Comparison of ENCODE assay signal across 9 mouse cellular contexts in genomic region chr5:113735023-113735344, GRCm38 (mm10). TPM values are rescaled to one million over a fixed set of nuclear protein-coding genes. Genes with fewer than 3 reads are reported as not detected.
A peak's percentile ranks its signal among the peaks of the same experiment; 100 is the strongest.
DNase-seq lines count a peak whose midpoint lies in the region; ATAC-seq and TF ChIP-seq lines count a peak whose summit lies in the region.
"Had no signal": no experiment of that assay in that cellular context is flagged by ENCODE, and none has a peak within 500 bp of the region (broad histone marks: within the 10 kb centered on the region; RNA-seq: fewer than 3 reads in every experiment).

No protein-coding gene starts in this region.

- no peak for TF ChIP-seq EP300 in lung, postnatal 0 days (IDR thresholded peaks at IDR 0.05)

- no peak for ATAC-seq in lung, postnatal 0 days
- ATAC-seq in forebrain, embryonic 13.5 days = peak; percentile 57

- H3K4me3 ChIP-seq in lung, postnatal 0 days (ENCODE audit: low read depth, low read length) = peak overlapping the region; percentile 73
- peak overlapping the region; percentile 63 for H3K4me3 ChIP-seq in forebrain, embryonic 13.5 days
- no peak overlapping the region for H3K4me3 ChIP-seq in liver, adult 2 months (ENCODE audit: insufficient read depth, low read depth, low read length)
- H3K4me3 ChIP-seq in small intestine, adult 2 months (ENCODE audit: low read depth, low read length) = peak overlapping the region; percentile 90

- intact Hi-C loops in left cerebral cortex, postnatal 36 days (cut with DNase I) = loop anchor here (5.0 kb wide), 1 partner anchor 37 kb away; the partner anchor contains the start of genes Iscu and Sart3

- H3K4me2 ChIP-seq in lung, postnatal 0 days (replicated peaks; ENCODE audit: low read depth, low read length) = peak overlapping the region; percentile 52
- peak overlapping the region; percentile 68 for H3K4me2 ChIP-seq in forebrain, embryonic 13.5 days

- no peak for TF ChIP-seq POLR2A in liver, adult 2 months (IDR thresholded peaks at IDR 0.05; ENCODE audit: extremely low read depth, insufficient read depth, low read length)
- TF ChIP-seq POLR2A in small intestine, adult 2 months (IDR thresholded peaks at IDR 0.05; ENCODE audit: low read depth, low read length) = no peak

- peak overlapping the region; percentile 5; the same call in 1 of the 2 replicates for H3K9ac ChIP-seq in lung, postnatal 0 days (replicated peaks; ENCODE audit: low read depth)
- peak overlapping the region; percentile 71 for H3K9ac ChIP-seq in forebrain, embryonic 13.5 days
- peak overlapping the region; percentile 42 for H3K9ac ChIP-seq in liver, adult 2 months (ENCODE audit: low read depth, low read length)

- DNase-seq in lung, postnatal 0 days (ENCODE audit: low spot score) = no peak
- DNase-seq in lung, postnatal 25 days (ENCODE audit: low spot score) = no peak
- peak; percentile 90 for DNase-seq in liver, adult 2 months (ENCODE audit: extremely low read depth, low read depth, low spot score)
- no peak for DNase-seq in cerebellum, postnatal 25 days
- DNase-seq in retina, postnatal 1 day = no peak
- no peak for DNase-seq in left cerebral cortex, postnatal 36 days (ENCODE audit: low spot score in 2 of 2)

- H3K9me3 ChIP-seq in lung, postnatal 0 days (ENCODE audit: low read length) = no peaks in the 10 kb centered on the region
- no peaks in the 10 kb centered on the region for H3K9me3 ChIP-seq in forebrain, embryonic 13.5 days (replicated peaks)

- H3K79me2 ChIP-seq in liver, adult 2 months (ENCODE audit: control insufficient read depth, insufficient read depth, low read length) = 0 out of 2 replicates have a peak, but pooled peaks cover 5% of the 10 kb centered on the region

- TF ChIP-seq CTCF in lung, postnatal 0 days (IDR thresholded peaks at IDR 0.05) = no peak
- no peak for TF ChIP-seq CTCF in liver, adult 2 months (IDR thresholded peaks at IDR 0.05; ENCODE audit: low read depth, low read length)
- no peak for TF ChIP-seq CTCF in small intestine, adult 2 months (IDR thresholded peaks at IDR 0.05; ENCODE audit: extremely low read depth, insufficient read length, insufficient replicate concordance, low read depth, low read length)

- H3K27ac ChIP-seq in lung, postnatal 0 days (ENCODE audit: low read length) = peak overlapping the region; percentile 44
- H3K27ac ChIP-seq in forebrain, embryonic 13.5 days = peak overlapping the region; percentile 95
- H3K27ac ChIP-seq in liver, adult 2 months (replicated peaks; ENCODE audit: insufficient read depth, low read depth, low read length) = peak overlapping the region; percentile 91
- H3K27ac ChIP-seq in small intestine, adult 2 months (ENCODE audit: insufficient read depth, low read depth, low read length) = peak overlapping the region; percentile 88

- 18% methylated on average over 7 of the region's 7 CpGs for WGBS in lung, postnatal 0 days
- WGBS in forebrain, embryonic 13.5 days = 27% methylated on average over 7 of the region's 7 CpGs
- 7% methylated on average over 7 of the region's 7 CpGs for WGBS in liver, adult 2 months
- 14% methylated on average over 7 of the region's 7 CpGs for WGBS in small intestine, adult 2 months

- no peaks in the 10 kb centered on the region for H3K27me3 ChIP-seq in lung, postnatal 0 days (replicated peaks; ENCODE audit: insufficient read depth, low read length)
- H3K27me3 ChIP-seq in forebrain, embryonic 13.5 days = no peaks in the 10 kb centered on the region
- no peaks in the 10 kb centered on the region for H3K27me3 ChIP-seq in liver, adult 2 months (ENCODE audit: control insufficient read depth, insufficient read depth, low read length)
- H3K27me3 ChIP-seq in small intestine, adult 2 months (ENCODE audit: control insufficient read depth, insufficient read depth, low read length) = no peaks in the 10 kb centered on the region

- H3K36me3 ChIP-seq in lung, postnatal 0 days (ENCODE audit: insufficient read depth, low read length) = 0 out of 2 replicates have a peak, but pooled peaks cover 7% of the 10 kb centered on the region
- H3K36me3 ChIP-seq in forebrain, embryonic 13.5 days (ENCODE audit: poor library complexity, severe bottlenecking) = peaks cover 25% of the 10 kb centered on the region
- H3K36me3 ChIP-seq in liver, adult 2 months (ENCODE audit: control insufficient read depth, insufficient read depth, low read length) = peaks cover 4% of the 10 kb centered on the region; the same call in 1 of the 2 replicates
- H3K36me3 ChIP-seq in small intestine, adult 2 months (ENCODE audit: control insufficient read depth, insufficient read depth, low read length) = peaks cover 12% of the 10 kb centered on the region

- peaks cover 3% of the 10 kb centered on the region; the same call in 1 of the 2 replicates for H3K4me1 ChIP-seq in lung, postnatal 0 days (ENCODE audit: insufficient read depth, low read depth, low read length)
- peaks cover 25% of the 10 kb centered on the region for H3K4me1 ChIP-seq in forebrain, embryonic 13.5 days
- peaks cover 8% of the 10 kb centered on the region for H3K4me1 ChIP-seq in liver, adult 2 months (ENCODE audit: control insufficient read depth, insufficient read depth, low read length)
- no peaks in the 10 kb centered on the region; the same call in none of the 2 replicates for H3K4me1 ChIP-seq in small intestine, adult 2 months (ENCODE audit: control insufficient read depth, insufficient read depth, insufficient read length, low read length)

RNA-seq across cellular contexts. Expression of gene Ficd, which starts 0.6 kb away (rescaled TPM):
- 6.7 and 6.8 TPM in 2 replicates for polyA plus RNA-seq in lung, postnatal 0 days (2015; fragmentation: Nextera tagmentation; extraction: Ambion mirVana)
- 5.6 and 5.8 TPM in 2 replicates for polyA plus RNA-seq in forebrain, embryonic 13.5 days (2015; fragmentation: Nextera tagmentation; extraction: Ambion mirVana)
- total RNA-seq in liver, adult 2 months (2014; rRNA removed) = 2.5 and 2.6 TPM in 2 replicates
- 6.6 and 7.2 TPM in 2 replicates for polyA plus RNA-seq in liver, adult 2 months (2012; rRNA removed)
- polyA plus RNA-seq in small intestine, adult 2 months (2012; rRNA removed) = 4.1 and 4.7 TPM in 2 replicates
- 10 to 100 TPM; 11.8 to 12.3 TPM for total RNA-seq in left cerebral cortex, postnatal 36 days (2021)

RNA-seq across cellular contexts. Expression of gene 1700069L16Rik, which starts 10.4 kb away (rescaled TPM):
- polyA plus RNA-seq in lung, postnatal 0 days (2015; fragmentation: Nextera tagmentation; extraction: Ambion mirVana) = not detected in 2 replicates
- not detected in 2 replicates for polyA plus RNA-seq in forebrain, embryonic 13.5 days (2015; fragmentation: Nextera tagmentation; extraction: Ambion mirVana)
- total RNA-seq in liver, adult 2 months (2014; rRNA removed) = not detected in 2 replicates
- not detected in 2 replicates for polyA plus RNA-seq in liver, adult 2 months (2012; rRNA removed)
- not detected in 2 replicates for polyA plus RNA-seq in small intestine, adult 2 months (2012; rRNA removed)
- not detected for total RNA-seq in left cerebral cortex, postnatal 36 days (2021)
- total RNA-seq: adrenal gland, postnatal 25 days had no signal

RNA-seq across cellular contexts. Expression of gene Sart3, which starts 37.3 kb away (rescaled TPM):
- 12.8 and 16.9 TPM in 2 replicates for polyA plus RNA-seq in lung, postnatal 0 days (2015; fragmentation: Nextera tagmentation; extraction: Ambion mirVana)
- 57.2 and 59.9 TPM in 2 replicates for polyA plus RNA-seq in forebrain, embryonic 13.5 days (2015; fragmentation: Nextera tagmentation; extraction: Ambion mirVana)
- 6.0 and 7.7 TPM in 2 replicates for total RNA-seq in liver, adult 2 months (2014; rRNA removed)
- polyA plus RNA-seq in liver, adult 2 months (2012; rRNA removed) = 6.3 and 9.0 TPM in 2 replicates
- 9.3 and 10.7 TPM in 2 replicates for polyA plus RNA-seq in small intestine, adult 2 months (2012; rRNA removed)
- 10 to 100 TPM; 34.3 to 45.9 TPM for total RNA-seq in left cerebral cortex, postnatal 36 days (2021)

RNA-seq across cellular contexts. Expression of gene Iscu, which starts 37.6 kb away (rescaled TPM):
- polyA plus RNA-seq in lung, postnatal 0 days (2015; fragmentation: Nextera tagmentation; extraction: Ambion mirVana) = 197 and 225 TPM in 2 replicates
- polyA plus RNA-seq in forebrain, embryonic 13.5 days (2015; fragmentation: Nextera tagmentation; extraction: Ambion mirVana) = 97.3 and 104 TPM in 2 replicates
- 121 and 133 TPM in 2 replicates for total RNA-seq in liver, adult 2 months (2014; rRNA removed)
- 104 and 121 TPM in 2 replicates for polyA plus RNA-seq in liver, adult 2 months (2012; rRNA removed)
- polyA plus RNA-seq in small intestine, adult 2 months (2012; rRNA removed) = 31.2 and 57.5 TPM in 2 replicates
- total RNA-seq in left cerebral cortex, postnatal 36 days (2021) = 100 to 1,000 TPM; 121 to 134 TPM

Comparison
In these comparisons a context has a peak if more than half of its experiments do, and no peak if none do; other contexts are left out.
1. H3K27ac ChIP-seq: peak in every context shown above with its lines; median percentile 95 in forebrain, embryonic 13.5 days; 91 in liver, adult 2 months; 88 in small intestine, adult 2 months; 44 in lung, postnatal 0 days.
2. H3K9ac ChIP-seq: peak in every context shown above with its lines; median percentile 71 in forebrain, embryonic 13.5 days; 42 in liver, adult 2 months; 5 in lung, postnatal 0 days.